Mouse (Mus musculus) heart, postnatal 0 days (tissue): ENCODE measurements around the gene Thoc3. TPM values are rescaled to one million over a fixed set of nuclear protein-coding genes. Genes with fewer than 3 reads are reported as not detected.
"Not testable (repeated sequence)": the region's sequence is repeated elsewhere in the genome, so short reads cannot be mapped to it uniquely, and the experiment has no call there.

Experiments used
- ATAC-seq: fragments of 200-750 bp; cut with Nextera tagmentation; 2 replicates; pipeline ENCODE4 v1.8.0; 2017; ENCODE audit warnings: low read depth, moderate number of reproducible peaks, moderate library complexity; ENCODE audit not compliant: insufficient read depth
- DNase-seq: peaks from one replicate; pipeline ENCODE4 v3.0.0-alpha.2; 2016; ENCODE audit warnings: low spot score
- H3K27ac ChIP-seq: fragments of 300-500 bp; sonication (generic); 2 replicates; pipeline ENCODE4 v1.5.1; 2014; ENCODE audit warnings: low read depth, mild to moderate bottlenecking
- H3K27me3 ChIP-seq: fragments of 300-500 bp; sonication (generic); 2 replicates; pipeline ENCODE4 v1.6.1; 2014; ENCODE audit warnings: low read length, mixed read lengths; ENCODE audit not compliant: control insufficient read depth, insufficient read depth
- H3K36me3 ChIP-seq: fragments of 300-500 bp; sonication (generic); replicated peaks from 2 replicates; pipeline ENCODE4 v1.6.1; 2014; ENCODE audit warnings: low read length, mixed read lengths; ENCODE audit not compliant: control insufficient read depth, insufficient read depth
- H3K4me1 ChIP-seq: fragments of 300-500 bp; sonication (generic); 2 replicates; pipeline ENCODE4 v1.6.1; 2014; ENCODE audit warnings: antibody characterized with exemption; ENCODE audit not compliant: control insufficient read depth, insufficient read depth
- H3K4me2 ChIP-seq: fragments of 300-500 bp; sonication (generic); 2 replicates; pipeline ENCODE4 v1.6.1; 2014; ENCODE audit warnings: low read depth, mild to moderate bottlenecking, low read length, moderate library complexity
- H3K4me3 ChIP-seq: fragments of 300-500 bp; sonication (generic); 2 replicates; pipeline ENCODE4 v1.5.1; 2014; ENCODE audit warnings: low read depth, low read length
- H3K9ac ChIP-seq: fragments of 300-500 bp; sonication (generic); replicated peaks from 2 replicates; pipeline ENCODE4 v1.6.1; 2014; ENCODE audit warnings: low read depth, low read length, mixed read lengths
- H3K9me3 ChIP-seq: fragments of 300-500 bp; sonication (generic); replicated peaks from 2 replicates; pipeline ENCODE4 v1.6.1; 2016; ENCODE audit warnings: low read length; ENCODE audit not compliant: control insufficient read depth
- CTCF ChIP-seq: IDR thresholded peaks from 2 replicates; pipeline ENCODE4 v1.5.1; 2016; ENCODE audit warnings: antibody characterized with exemption, control low read depth, low read depth
- EP300 ChIP-seq: IDR thresholded peaks from 2 replicates; pipeline ENCODE4 v1.6.1; 2016; ENCODE audit warnings: antibody characterized with exemption, low read depth
- WGBS: fragments of 180-500 bp; shearing (Covaris S2); extraction: QIAGEN DNeasy Blood & Tissue Kit; methylation state at CpG from one replicate; pipeline ENCODE4 v1.1.7; 2014; 5-methylcytosine and 5-hydroxymethylcytosine counted together
- polyA plus RNA-seq: library from polyadenylated mRNA; unstranded; fragments of >200 nt; fragmentation: Nextera tagmentation; extraction: Ambion mirVana; gene quantifications from 2 replicates; pipeline ENCODE4 v1.2.1, GENCODE M21; 2015
- total RNA-seq: library from RNA; depleted of rRNA; stranded (reverse); fragments of >200 nt; gene quantifications from 2 replicates; pipeline ENCODE4 v1.2.3, GENCODE M21; 2014; ENCODE audit warnings: low replicate concordance

The Thoc3 gene
- total and polyA plus RNA-seq, 2 experiments from 2014 or later, result 32.9 to 51.5 TPM

GRCm38 (mm10) chr13:54501957-54502690, 33.5 kb upstream of the Thoc3 start:
- no peak overlapping the region for H3K4me3 ChIP-seq
- WGBS, result 51% methylated on average over 3 of the region's 3 CpGs
- DNase-seq, result no peak

GRCm38 (mm10) chr13:54501352-54501751, 32.7 kb upstream of the Thoc3 start:
- Histone ChIP-seq H3K27ac (no peak overlapping the region), H3K36me3 (no peaks in the 10 kb centered on the region), H3K4me2 (no peak overlapping the region), H3K4me1 (peaks cover 10% of the 10 kb centered on the region; the same call in 1 of the 2 replicates), H3K9me3 (no peaks in the 10 kb centered on the region), H3K9ac (no peak overlapping the region), H3K4me3 (no peak overlapping the region), H3K27me3 (no peaks in the 10 kb centered on the region)
- no peak for TF ChIP-seq CTCF
- no peak for TF ChIP-seq EP300
- WGBS, result 73% methylated on average over 2 of the region's 2 CpGs
- ATAC-seq (no peak), DNase-seq (no peak)

More at GRCm38 (mm10) chr13:54501957-54502690, 33.5 kb upstream of the Thoc3 start:
- H3K27me3 ChIP-seq, result no peaks in the 10 kb centered on the region
- ATAC-seq, result no peak
- no peak overlapping the region for H3K4me2 ChIP-seq
- no peaks in the 10 kb centered on the region for H3K36me3 ChIP-seq
- H3K4me1 ChIP-seq, result peaks cover 10% of the 10 kb centered on the region; the same call in 1 of the 2 replicates
- TF ChIP-seq EP300 (no peak), CTCF (no peak)
- no peak overlapping the region for H3K9ac ChIP-seq
- H3K9me3 ChIP-seq, result no peaks in the 10 kb centered on the region
- no peak overlapping the region for H3K27ac ChIP-seq

- not testable (repeated sequence) for H3K4me1 ChIP-seq, H3K4me2 ChIP-seq, H3K27me3 ChIP-seq, DNase-seq, ATAC-seq, H3K36me3 ChIP-seq, H3K4me3 ChIP-seq, H3K9ac ChIP-seq, H3K27ac ChIP-seq, H3K9me3 ChIP-seq
- 88% methylated on average over 7 of the region's 7 CpGs for WGBS
Measured at GRCm38 (mm10) chr13:54499551-54499950, 30.9 kb upstream of the Thoc3 start.

- no peak for TF ChIP-seq CTCF
- no peak for TF ChIP-seq EP300
- Histone ChIP-seq H3K4me3 (no peak overlapping the region), H3K4me2 (no peak overlapping the region), H3K36me3 (no peaks in the 10 kb centered on the region), H3K27ac (no peak overlapping the region), H3K27me3 (no peaks in the 10 kb centered on the region), H3K9ac (no peak overlapping the region), H3K4me1 (no peaks in the 10 kb centered on the region), H3K9me3 (no peaks in the 10 kb centered on the region)
- ATAC-seq (no peak), DNase-seq (no peak)
- 76% methylated on average over 6 of the region's 6 CpGs for WGBS
Measured at GRCm38 (mm10) chr13:54491381-54491780, 22.7 kb upstream of the Thoc3 start.

GRCm38 (mm10) chr13:54490411-54490810, 21.8 kb upstream of the Thoc3 start:
- TF ChIP-seq CTCF, result no peak
- no peak for TF ChIP-seq EP300
- H3K27me3 ChIP-seq, result no peaks in the 10 kb centered on the region
- no peaks in the 10 kb centered on the region for H3K36me3 ChIP-seq
- no peaks in the 10 kb centered on the region for H3K4me1 ChIP-seq
- DNase-seq (no peak), ATAC-seq (no peak)
- H3K9me3 ChIP-seq, result no peaks in the 10 kb centered on the region
- 67% methylated on average over 5 of the region's 5 CpGs for WGBS
- no peak overlapping the region for H3K9ac ChIP-seq
- H3K4me3 ChIP-seq, result no peak overlapping the region
- H3K4me2 ChIP-seq, result no peak overlapping the region
- H3K27ac ChIP-seq, result no peak overlapping the region

- no peaks in the 10 kb centered on the region for H3K9me3 ChIP-seq
- WGBS, result 84% methylated on average over 14 of the region's 14 CpGs
- H3K4me2 ChIP-seq, result no peak overlapping the region
- H3K4me3 ChIP-seq, result no peak overlapping the region
- H3K4me1 ChIP-seq, result no peaks in the 10 kb centered on the region
- no peak for TF ChIP-seq EP300
- no peak for TF ChIP-seq CTCF
- no peaks in the 10 kb centered on the region for H3K27me3 ChIP-seq
- ATAC-seq (no peak), DNase-seq (no peak)
- no peak overlapping the region for H3K27ac ChIP-seq
- no peak overlapping the region for H3K9ac ChIP-seq
- H3K36me3 ChIP-seq, result no peaks in the 10 kb centered on the region
Measured at GRCm38 (mm10) chr13:54481498-54481897, 12.8 kb upstream of the Thoc3 start.
